Mouse (Mus musculus) MN1 (cell line): ENCODE data around the gene 2010111I01Rik.
"Not testable (repeated sequence)": the region's sequence is repeated elsewhere in the genome, so short reads cannot be mapped to it uniquely, and the experiment has no call there.

Experiments used
- DNase-seq: peaks from one replicate; pipeline ENCODE4 v3.0.0-alpha.2; 2016; ENCODE audit warnings: low spot score

The 2010111I01Rik gene

DNA sequence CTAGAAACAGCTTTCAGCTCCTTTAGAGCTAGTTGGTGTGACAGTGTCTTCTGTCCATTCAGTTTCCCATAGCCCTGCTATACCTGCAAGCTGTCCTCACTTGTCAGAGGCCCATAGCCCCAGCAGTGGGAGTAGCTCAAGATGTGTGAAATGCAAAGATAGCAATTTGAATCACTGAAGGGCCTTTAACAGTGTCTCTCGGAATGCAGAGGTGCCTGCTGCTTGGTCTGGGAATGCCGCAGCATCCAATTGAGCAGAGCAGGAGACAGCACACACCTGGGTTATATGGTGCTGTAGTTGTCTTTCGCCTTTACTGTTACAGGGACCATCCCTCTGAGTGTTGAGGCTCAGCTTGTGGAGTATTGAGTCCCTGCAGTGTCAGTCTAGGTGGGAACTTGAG, 329.0 kb downstream of the 2010111I01Rik start:
- DNase-seq, result no peak

DNA sequence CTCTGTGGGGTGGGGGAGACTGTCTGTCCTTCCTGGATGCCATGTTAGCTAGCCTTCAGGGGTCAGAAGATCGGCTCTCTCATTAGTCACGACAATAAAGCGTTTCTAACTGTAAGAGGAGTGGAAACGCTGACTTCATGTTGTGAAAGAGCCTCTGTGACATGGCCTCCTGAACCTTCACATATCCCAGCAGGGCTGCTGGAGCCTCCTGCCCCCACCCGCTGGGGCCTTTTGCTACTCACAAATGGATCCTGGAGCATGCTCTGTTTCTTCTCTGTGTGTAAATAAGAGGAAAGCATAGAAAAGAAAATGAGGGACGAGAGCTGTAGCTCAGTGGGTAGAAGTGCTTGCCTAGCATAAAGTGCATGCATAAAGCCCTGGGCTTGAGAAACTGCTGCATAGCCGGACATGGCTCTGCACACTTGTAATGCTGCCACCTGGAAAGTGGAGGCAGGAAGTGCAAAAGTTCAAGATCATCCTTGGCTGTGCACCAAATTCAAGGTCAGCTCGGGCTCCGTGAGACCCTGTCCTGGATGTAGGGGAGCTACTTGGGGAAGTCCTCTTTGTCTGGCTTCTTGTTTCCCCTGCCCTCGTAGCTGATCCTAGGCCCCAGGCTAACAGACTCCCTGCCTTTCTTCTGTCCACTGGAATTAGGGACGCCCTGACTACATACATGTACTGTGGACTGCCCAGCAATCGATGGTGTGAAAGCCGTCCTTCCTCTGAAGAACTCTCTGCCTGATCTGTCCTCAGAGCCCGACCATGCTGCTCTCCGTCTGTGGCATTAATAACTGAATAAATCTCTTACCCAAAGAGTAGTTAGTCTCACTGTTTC, 329.9 kb downstream of the 2010111I01Rik start:
- DNase-seq, result no peak

DNA sequence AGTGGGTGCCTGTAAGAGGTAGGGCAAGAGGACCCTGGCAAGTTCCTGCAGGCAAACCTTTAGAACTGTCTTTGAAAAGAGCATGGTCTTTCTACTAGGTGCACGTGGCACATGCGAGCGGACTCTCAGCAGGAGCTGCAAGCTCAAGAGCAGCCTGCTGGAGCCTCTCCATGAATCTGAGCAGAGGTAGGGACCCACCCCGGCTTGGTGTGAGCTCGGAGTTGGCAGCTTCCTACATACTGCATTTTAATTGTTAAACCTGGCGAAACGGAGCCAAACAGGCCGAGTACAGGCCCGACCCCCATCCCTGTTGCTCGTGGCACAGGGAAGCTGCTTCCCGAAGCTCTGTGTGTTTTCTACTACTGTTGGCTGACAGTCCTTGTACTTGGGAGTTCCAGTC, 331.6 kb downstream of the 2010111I01Rik start:
- no peak for DNase-seq

DNA sequence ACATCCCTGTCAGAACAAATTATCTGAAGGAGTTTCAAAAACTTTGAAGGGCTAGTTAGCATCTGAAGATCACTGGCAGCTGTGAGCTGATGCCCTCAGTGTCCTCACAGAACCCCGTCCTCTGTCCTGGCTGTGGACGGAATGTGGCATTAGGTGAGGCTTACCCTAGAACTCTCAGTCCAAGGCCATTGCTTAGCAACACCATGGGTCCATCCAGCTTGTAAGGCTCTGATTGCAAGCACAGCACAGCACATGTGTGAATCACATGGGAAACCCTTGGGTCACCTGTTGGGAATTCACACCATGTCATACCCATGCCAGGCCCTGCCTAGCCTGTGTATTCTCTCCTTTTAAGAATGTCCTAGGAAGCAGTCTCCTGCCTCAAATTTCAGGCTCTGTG, 332.3 kb downstream of the 2010111I01Rik start:
- no peak for DNase-seq

DNA sequence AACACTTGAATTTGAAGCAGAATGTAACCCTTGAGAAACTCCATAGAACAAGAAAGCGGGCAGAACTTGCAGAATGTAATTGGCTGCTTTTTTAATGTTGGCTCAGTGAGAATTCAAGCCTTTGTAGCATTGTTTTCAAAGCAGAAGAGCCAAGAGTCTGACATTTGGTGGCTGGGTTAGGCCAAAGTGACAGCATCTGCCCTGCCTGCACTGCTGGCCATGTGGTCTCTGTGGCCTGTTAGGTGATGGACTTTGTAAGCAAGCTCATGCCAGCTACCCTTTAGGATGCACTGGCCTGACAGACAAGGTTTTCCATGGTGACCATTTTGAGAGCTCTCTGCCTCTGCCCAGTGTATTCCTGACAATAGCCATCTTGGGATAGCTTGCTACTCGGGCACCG, 333.2 kb downstream of the 2010111I01Rik start:
- no peak for DNase-seq

DNA sequence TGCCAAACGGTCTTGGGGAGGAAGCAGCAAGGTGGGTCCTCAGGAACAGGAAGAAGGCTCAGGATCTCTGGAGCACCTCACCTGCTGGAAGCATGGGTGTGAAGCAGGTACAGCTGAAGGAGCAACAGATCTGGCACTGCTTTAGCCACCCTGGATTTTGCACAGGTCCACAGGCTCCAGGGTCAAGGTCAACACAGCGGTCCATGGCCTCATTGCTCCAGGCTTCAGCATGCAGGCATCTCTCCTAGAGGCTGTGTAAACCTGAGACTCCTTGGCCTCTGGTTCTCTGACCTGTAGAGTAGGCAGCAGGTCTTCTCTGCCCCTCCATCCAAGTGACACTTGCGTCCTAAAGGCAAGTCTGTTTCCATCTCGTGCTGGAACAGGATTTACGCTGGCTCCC, 334.2 kb downstream of the 2010111I01Rik start:
- DNase-seq, result no peak

DNA sequence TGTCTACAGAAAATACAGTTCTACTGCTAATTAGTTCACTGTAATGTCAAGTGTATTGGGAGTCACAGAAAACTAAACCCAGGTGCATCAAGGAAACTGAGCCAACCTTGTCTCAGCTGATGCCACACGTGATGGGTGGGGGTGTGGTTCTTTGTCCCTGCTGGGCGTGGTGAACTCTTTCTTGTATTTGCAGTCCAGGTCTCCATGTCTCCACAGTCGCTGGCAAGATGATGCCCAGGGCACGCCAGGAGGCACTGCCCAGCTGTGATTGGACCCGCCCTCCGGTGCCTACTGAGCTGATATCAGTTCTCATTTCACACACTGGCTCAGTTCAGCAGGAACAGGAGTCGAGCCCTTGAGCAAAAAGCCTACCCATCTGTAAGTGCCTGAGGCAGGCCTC, 336.2 kb downstream of the 2010111I01Rik start:
- no peak for DNase-seq

DNA sequence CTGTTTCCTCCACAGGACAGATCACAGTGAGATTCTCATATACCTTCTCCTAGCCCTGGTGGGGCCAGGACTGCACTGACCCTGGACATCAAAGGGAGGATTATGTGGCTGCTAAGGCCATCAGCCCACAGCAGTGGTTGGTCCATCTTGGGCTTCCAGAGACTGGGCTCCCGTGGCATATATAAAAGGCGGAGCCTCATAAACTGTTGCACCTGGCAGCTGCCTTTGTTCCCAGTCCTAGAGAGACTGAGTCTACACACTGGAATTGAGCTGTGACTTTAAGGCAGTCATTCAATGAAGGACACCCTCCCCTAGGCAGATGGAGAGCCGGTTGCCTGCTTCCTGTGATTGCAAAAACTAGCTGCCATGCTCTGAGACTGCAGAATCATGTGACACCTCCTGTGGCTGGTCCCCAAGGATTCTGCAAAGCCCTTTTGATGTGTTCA, 337.1 kb downstream of the 2010111I01Rik start:
- no peak for DNase-seq

DNA sequence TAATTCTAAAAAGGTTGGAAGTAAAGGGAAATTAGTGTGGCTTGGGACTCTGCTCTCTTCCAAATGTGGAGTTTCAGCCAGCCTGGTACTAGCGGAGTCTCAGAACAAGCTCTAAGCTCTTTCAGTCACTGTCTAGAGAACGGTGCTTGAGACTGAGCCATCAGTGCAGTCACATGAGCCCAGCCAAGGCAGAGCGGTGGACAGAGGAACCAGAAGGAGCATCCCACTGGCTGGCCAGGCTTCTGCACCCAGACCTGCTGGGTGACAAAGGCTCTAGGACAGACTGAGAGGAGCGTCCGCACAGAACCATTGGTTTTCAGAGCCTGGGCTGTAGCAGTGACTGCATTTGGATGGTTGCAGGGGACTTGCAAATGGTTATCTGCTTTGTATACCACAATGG, 337.7 kb downstream of the 2010111I01Rik start:
- DNase-seq, result no peak

DNA sequence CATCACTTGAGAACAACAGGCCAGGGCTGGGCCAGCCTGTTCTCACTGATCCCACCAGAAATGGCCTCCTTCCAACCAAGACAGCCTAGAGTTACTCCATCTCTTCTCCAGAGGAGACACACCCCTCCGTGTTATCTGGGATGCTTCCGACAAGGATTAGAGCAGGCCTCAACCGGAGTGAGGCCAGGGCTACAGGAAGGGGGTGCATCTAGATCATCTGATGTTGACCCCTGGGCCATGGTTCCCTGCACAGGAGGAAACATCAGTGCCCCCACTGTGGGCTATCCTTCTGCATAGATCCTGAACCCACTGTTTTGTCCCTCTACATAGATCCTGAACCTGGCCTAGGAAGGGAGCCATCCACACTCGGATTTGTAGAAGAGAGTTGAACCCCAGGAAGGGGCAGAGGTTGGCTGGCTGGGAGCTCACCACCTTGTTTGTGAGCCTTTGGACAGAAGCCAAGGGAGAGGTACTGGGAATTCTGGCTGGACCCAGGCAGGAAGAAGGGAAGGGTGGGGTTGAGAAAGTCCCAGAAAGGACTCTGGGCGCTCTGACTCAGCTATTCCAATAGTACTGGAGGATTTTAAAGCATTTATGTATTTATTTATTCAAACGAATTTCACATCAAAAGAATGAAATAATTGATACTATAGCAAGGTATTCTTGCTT, 339.6 kb downstream of the 2010111I01Rik start:
- peak; percentile 55 for DNase-seq

DNA sequence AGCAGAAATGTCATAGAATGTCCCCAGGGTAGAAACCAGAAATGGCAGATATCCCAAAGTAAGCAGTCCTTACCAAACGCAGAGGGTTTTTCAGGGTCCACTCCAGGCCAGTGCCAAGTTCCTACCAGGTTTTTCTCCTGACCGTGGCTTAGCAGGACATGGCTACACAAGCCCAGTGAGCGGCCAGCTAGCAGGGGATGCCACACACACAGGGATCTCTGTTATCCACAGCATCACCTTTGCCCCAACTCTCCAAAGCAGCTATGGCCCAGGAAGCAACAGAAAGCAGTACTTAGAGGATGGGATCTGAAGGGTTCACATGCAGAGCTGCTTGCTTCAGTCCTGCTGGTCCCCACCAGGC, 340.1 kb downstream of the 2010111I01Rik start:
- no peak for DNase-seq

DNA sequence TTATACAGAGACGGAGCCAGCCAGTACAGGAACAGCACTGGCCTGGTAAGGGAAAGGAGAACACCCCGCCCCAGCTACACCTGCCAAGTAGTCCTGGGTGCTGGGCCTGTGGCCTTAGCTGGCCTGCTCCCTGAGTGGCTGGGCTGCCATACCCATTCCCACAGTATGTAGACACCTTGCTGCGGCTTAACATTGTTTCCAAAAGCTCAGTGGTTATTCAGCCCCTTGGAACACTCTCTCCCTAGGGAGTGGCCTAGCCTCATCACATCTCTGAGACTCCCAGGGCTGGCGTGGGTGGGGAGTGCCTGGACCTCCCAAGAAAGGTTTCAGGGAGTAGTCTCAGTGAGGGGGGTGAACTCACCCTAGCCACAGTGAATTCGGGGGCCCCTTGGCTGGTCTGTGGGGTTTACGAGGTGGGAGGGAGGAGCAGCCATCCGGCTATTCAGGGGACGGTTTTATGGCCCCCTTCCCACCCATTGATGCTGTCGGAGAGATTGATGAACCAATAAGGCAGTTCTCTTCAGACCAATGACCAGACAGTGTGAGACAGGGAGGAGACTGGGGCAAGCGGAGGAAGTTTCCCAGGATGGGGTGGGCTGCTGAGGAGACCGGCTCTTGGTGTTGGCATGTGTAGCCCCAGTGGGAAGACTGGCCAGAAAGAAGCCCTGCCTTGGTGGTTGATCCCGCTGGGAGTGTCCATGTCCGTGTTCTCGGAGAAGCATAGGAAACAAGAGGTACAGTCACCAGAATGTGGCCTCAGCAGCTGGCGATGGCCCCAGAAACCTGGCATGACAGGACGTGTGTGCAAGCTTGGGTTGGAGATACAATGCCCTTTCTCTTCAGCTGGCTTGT, 340.7 kb downstream of the 2010111I01Rik start:
- no peak for DNase-seq

DNA sequence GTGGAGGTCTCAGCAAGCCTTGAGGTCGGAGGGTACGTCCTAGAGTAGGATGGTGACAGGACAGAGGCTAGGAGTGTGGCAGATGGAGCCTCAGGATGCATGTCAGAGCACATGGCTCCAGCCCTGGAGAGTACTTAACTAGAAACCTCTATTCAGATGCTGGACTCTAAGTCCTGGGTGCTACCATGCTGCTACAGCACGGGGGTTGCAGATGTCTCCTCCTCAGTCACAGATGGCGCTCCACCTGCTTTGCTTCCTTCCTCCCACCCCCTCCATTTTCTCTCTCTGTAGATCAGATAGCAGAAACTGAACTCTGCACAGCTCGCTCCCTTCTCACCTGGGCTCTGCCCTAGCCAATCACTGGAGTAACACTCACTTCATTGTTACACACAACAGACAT, 342.1 kb downstream of the 2010111I01Rik start:
- DNase-seq, result no peak

DNA sequence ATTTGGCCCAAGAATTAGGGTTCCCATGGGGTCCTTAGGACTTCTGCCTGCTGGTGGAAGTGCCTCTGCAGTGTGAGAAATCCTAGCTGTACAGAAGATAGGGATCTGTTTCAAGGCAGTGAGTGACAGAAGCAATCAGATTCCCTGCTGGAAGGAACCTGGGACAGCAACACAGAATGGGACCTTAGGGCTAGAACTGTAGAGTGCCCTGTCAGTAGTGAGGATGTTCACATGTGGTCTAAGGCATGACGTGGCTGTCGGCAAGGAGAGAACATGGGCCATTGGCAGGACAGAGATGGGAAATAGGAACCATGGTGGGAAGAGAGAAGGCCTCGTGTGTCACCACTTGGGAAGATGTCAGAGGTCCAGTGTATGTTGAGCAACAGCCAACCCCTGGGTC, 344.9 kb downstream of the 2010111I01Rik start:
- no peak for DNase-seq

DNA sequence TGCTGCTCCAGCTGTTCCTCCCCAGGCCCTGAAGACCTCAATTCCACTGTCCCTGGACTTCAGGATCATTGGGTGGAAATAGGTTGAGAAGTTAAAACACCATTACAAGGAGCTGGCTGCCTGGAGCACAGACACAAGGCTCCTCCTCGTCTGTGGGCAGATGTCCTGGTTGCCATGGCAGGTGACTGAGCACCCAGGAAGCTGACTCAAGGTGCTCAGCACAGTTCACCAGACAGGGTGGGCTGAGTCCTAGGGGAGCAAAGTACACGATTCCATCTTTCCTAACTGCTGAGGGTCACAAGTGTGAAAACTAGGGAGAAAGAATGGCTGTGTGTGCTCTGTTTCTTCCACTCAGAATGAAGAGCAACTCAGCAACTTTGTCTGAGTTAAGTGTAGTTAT, 346.5 kb downstream of the 2010111I01Rik start:
- no peak for DNase-seq

DNA sequence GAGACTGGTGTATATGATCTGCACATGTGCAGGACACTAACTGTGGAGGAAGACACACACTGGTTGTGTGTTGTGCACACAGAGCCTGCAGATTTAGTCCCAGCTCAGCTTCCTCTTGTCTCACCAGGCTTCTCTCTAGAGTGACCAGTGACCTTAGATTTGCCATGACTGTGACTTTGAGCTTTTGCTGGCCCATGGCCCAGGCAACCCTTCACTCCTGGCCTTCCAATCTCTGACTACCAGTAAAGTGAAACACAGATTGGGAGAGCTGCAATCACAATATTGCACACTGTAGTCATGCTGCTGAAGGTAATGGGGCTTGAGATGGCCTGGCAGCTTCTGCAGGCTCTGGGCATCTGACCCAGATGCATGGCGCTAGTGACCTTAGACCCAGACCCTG, 348.6 kb downstream of the 2010111I01Rik start:
- no peak for DNase-seq

DNA sequence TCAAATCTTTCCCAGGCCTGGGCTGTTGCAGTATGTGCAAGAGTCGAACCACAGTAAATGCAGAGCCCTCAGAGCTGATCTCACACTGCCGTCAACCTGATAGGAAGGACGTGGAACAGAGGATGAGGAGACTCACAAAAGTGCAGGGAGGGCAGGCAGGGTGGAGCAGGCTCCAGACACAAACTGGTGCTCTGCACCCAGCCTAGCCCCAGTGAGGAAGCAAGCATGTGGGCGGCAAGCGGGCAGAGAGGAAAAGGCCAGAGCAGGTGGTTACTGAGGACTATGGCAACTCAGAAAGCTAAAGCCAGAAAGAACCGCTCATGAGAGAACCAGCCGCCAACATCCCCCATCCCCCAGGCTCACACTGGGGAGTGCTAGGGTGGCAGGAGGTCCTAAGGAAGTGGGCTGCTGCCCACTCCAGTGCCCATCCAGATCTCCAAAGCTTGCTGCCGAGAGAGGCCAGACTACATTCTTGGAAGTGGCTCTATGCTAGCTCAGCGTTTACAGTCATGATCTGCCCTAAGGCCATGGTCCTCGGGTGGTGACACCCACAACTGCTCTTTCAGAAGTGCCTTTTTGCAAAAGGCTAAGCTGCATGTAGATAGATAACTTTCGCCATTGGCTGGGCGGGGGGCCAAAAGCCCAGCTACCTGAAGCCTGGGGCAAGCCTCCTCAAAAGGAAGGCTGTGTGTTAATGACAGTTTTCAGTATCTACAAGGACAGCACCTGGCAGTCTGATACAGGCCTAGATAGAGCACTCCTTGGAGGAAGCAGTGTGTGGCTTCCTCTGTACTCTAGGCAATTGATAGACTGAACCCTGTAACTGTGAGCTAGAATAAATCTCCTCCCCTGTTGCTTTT, 349.3 kb downstream of the 2010111I01Rik start:
- DNase-seq, result no peak

DNA sequence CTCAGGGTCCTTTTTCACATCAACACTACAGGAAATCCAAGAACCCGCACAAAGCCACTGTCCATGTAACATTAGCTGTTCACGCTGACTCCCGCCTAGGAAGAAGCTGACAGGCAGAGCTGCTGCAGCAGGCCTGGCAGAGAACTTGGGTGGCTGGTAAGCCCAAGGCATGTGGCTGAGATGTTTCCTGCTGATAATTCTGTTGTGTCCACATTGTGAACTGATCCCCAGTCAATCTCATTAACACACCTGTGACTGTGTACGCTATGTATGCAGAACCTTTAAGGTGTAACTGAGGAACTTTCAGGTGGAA, 349.9 kb downstream of the 2010111I01Rik start:
- DNase-seq, result no peak

DNA sequence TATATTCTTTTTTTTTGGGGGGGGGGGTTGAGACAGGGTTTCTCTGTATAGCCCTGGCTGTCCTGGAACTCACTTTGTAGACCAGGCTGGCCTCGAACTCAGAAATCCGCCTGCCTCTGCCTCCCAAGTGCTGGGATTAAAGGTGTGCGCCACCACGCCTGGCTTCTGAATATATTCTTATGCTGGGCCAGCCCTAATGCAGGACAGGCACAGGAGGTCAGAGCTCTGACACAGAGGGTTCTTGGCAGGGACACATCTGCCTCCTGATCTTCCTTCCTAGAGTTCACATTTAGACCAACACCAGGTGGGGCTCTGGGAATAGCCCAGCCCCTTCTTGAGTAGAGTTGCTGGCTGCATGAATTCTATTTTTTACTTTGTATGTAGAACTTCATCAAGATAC, 350.4 kb downstream of the 2010111I01Rik start:
- not testable (repeated sequence) for DNase-seq

DNA sequence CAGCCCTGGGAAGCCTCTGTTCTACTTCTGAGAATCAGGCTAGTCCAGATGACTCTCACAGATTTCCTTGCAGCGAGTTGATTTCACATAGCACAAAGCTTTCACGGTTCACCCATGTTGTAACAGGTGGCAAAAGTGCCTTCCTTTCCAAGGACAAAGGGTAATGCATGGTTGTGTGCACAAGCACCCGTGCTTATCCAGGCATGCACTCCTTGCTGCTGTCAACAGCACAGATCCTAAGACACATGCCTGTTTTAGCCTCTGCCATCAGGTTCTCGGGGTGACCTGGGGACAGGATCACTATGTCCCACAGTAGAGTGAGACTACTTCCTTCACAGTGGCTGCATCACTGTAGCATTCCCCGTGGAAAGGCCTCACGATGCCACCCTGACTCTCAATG, 351.1 kb downstream of the 2010111I01Rik start:
- DNase-seq, result no peak

DNA sequence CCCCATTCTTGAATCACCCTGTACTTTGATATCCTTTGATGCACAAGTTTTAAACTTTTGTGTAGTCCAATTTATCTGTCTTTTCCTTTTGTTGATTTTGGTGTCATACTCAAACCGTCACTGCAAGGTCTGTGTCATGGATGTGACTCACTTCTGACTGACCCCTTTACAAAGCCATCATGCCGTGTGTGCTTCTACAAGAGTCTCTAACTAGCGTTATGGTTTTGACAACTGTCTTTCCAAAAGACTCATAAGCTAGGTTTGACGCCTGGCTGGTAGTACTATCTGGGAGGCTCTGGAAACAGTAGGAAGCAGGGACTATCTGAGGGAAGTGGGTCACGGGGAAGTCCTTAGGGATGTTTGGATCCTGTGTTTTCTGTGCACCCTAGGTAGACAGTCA, 351.7 kb downstream of the 2010111I01Rik start:
- no peak for DNase-seq

DNA sequence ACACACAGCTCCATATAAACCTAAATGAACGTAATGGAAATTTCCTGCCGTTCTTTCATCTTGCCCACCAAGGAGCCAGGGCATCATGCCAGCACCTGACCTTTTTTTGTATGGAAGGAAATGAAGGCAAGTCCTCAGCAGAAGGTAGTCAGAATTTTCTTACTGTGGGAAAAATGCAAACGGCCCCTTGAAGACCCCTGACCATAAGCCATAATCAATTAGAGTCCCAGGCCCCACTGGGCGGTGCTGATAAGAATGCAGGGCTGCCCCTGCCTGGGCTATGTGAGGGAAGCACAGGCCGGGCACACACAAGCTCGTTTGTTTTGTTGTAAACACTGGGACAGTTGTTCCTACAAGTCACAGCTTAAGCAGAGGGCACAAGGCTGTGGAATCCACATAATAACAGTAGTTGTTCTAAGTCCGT, 353.0 kb downstream of the 2010111I01Rik start:
- no peak for DNase-seq
